Mouse (Mus musculus) lung, embryonic 16.5 days (tissue): ENCODE measurements around the gene Gpalpp1. TPM values are rescaled to one million over a fixed set of nuclear protein-coding genes. Genes with fewer than 3 reads are reported as not detected.

Source experiments
- ATAC-seq: fragments of 200-750 bp; cut with Nextera tagmentation; 2 replicates; pipeline ENCODE4 v1.8.0; 2017; ENCODE audit warnings: low read depth, mild to moderate bottlenecking, moderate library complexity
- H3K27ac ChIP-seq: fragments of 300-500 bp; sonication (generic); 2 replicates; pipeline ENCODE4 v1.5.1; 2014; ENCODE audit warnings: mild to moderate bottlenecking, control low read depth, low read length
- H3K27me3 ChIP-seq: fragments of 300-500 bp; sonication (generic); 2 replicates; pipeline ENCODE4 v1.6.1; 2014; ENCODE audit warnings: low read depth, low read length, mixed read lengths; ENCODE audit not compliant: control insufficient read depth, insufficient read depth
- H3K36me3 ChIP-seq: fragments of 300-500 bp; sonication (generic); 2 replicates; pipeline ENCODE4 v1.6.1; 2014; ENCODE audit warnings: low read length; ENCODE audit not compliant: control insufficient read depth, insufficient read depth
- H3K4me1 ChIP-seq: fragments of 300-500 bp; sonication (generic); replicated peaks from 2 replicates; pipeline ENCODE4 v1.6.1; 2014; ENCODE audit warnings: low read length, mixed read lengths; ENCODE audit not compliant: control insufficient read depth, insufficient read depth
- H3K4me2 ChIP-seq: fragments of 300-500 bp; sonication (generic); 2 replicates; pipeline ENCODE4 v1.6.1; 2014; ENCODE audit warnings: low read depth, low read length, control low read depth
- H3K4me3 ChIP-seq: fragments of 300-500 bp; sonication (generic); 2 replicates; pipeline ENCODE4 v1.5.1; 2014; ENCODE audit warnings: mild to moderate bottlenecking, low read length, control low read depth
- H3K9ac ChIP-seq: fragments of 300-500 bp; sonication (generic); 2 replicates; pipeline ENCODE4 v1.6.1; 2014; ENCODE audit warnings: low read length, control low read depth
- H3K9me3 ChIP-seq: fragments of 300-500 bp; sonication (generic); 2 replicates; pipeline ENCODE4 v1.6.1; 2016; ENCODE audit warnings: low read length; ENCODE audit not compliant: control insufficient read depth
- WGBS: fragments of 180-500 bp; shearing (Covaris S2); extraction: QIAGEN DNeasy Blood & Tissue Kit; methylation state at CpG from one replicate; pipeline ENCODE4 v1.1.7; 2014; 5-methylcytosine and 5-hydroxymethylcytosine counted together
- polyA plus RNA-seq: library from polyadenylated mRNA; unstranded; fragments of >200 nt; fragmentation: Nextera tagmentation; extraction: Ambion mirVana; gene quantifications from 2 replicates; pipeline ENCODE4 v1.2.1, GENCODE M21; 2015

Gpalpp1 gene
- polyA plus RNA-seq, 1 experiment from 2014 or later = 12.9 TPM

DNA sequence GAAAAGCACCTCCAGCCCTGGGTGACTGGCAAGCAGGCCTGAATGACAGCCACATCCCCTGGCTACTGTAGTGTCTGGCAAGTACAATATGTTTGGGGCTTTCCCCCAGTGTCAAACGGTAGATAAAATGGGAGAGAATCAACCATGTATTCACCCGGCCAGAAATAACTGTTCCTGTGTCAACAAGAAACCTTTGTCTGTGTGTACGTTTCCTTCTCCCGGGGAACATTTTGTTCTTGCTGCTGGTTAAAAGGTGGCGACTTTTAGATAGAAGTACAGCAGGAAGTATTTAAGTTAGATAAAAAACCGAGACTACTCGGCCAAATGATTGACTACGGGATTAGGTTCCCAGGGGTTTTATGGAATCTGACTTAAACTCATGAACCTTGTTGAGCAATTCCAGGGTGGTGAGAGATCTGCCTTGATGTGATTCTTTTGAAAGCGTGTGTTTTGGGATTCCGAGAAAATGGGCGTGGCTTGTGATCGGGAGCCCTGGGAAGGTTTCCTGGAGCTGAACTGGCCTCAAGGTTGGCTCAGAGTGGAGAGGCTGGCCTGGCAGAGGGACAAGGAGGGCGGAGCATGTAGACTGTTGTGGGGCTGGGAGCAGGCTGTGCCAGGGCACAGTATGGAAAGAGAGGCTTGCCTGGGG, 39.1 kb upstream of the Gpalpp1 start:
- no peaks in the 10 kb centered on the region for H3K27me3 ChIP-seq
- WGBS = 8% methylated on average over 13 of the region's 13 CpGs
- peak overlapping the region; percentile 36 for H3K4me3 ChIP-seq
- peak; percentile 82 for ATAC-seq
- H3K4me1 ChIP-seq = peaks cover 10% of the 10 kb centered on the region
- H3K9ac ChIP-seq = peak overlapping the region; percentile 17; the same call in 1 of the 2 replicates
- H3K9me3 ChIP-seq = no peaks in the 10 kb centered on the region
- H3K27ac ChIP-seq = peak overlapping the region; percentile 69
- peak overlapping the region; percentile 47 for H3K4me2 ChIP-seq
- no peaks in the 10 kb centered on the region for H3K36me3 ChIP-seq

DNA sequence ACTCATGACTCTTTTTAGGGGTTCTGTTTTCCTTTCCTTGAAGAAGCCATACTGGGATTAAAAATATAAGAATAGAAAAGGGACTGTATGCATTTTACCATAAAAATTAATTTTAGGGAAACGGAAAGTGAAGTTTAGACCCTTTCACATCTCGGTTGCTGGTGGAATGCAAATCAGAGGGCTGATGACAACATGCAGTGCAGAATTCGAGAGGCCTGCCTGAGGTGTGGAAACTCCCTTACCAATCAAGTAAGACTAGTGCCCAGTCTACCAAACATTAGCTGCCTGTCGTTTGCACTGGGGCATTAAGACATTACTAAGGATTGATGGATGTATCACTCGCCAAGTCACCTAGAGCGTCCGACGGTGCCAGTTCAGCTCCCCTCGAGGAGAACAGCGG, 37.7 kb upstream of the Gpalpp1 start:
- Histone ChIP-seq H3K4me3 (no peak overlapping the region), H3K9me3 (no peaks in the 10 kb centered on the region), H3K4me1 (peaks cover 10% of the 10 kb centered on the region), H3K27ac (no peak overlapping the region), H3K9ac (no peak overlapping the region), H3K27me3 (no peaks in the 10 kb centered on the region), H3K4me2 (no peak overlapping the region), H3K36me3 (no peaks in the 10 kb centered on the region)
- ATAC-seq = no peak
- WGBS = 80% methylated on average over 10 of the region's 10 CpGs

DNA sequence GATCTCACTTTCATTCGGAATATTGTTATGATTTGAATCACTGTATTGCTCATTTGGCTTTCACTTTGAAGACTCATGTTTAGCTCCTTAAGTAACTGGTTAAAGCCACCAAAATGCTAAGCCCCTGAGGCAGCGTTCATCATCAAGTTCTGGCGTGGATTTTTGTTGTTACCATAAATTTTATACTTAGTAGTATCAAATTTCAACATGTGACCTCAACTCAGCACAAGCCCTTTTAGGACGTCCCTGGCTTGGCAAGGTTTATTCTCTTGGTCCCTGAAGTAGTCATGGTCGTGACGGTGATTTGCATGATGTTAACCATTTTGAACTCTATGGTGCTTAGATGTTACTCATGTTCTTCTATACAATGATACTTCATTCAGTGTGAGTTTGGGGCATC, 36.5 kb upstream of the Gpalpp1 start:
- no peaks in the 10 kb centered on the region for H3K9me3 ChIP-seq
- no peaks in the 10 kb centered on the region for H3K27me3 ChIP-seq
- 57% methylated on average over 6 of the region's 6 CpGs for WGBS
- H3K4me3 ChIP-seq = no peak overlapping the region
- peaks cover 10% of the 10 kb centered on the region for H3K4me1 ChIP-seq
- no peaks in the 10 kb centered on the region for H3K36me3 ChIP-seq
- H3K4me2 ChIP-seq = no peak overlapping the region
- H3K27ac ChIP-seq = no peak overlapping the region
- no peak for ATAC-seq
- no peak overlapping the region for H3K9ac ChIP-seq

DNA sequence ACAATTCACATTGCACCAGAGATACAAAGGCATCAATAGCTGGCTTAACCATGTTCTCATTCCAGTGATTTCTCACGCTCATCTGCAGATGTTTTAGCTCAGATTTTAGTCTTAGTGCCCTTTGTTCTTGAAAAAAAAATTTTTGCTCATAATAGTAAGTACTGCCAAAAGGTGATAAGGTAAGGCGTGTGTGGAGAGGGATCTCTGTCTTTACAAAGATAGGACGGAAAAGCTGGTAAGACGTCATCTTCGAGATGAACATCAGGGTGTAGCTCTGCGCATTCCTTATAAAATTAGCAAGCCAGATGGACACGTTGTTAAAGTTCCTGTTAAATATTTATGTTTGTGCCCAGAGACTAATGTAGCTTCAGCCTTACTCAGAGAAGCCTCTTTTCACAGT, 35.3 kb upstream of the Gpalpp1 start:
- no peaks in the 10 kb centered on the region for H3K36me3 ChIP-seq
- no peak for ATAC-seq
- H3K9me3 ChIP-seq = no peaks in the 10 kb centered on the region
- 39% methylated on average over 7 of the region's 7 CpGs for WGBS
- no peak overlapping the region for H3K27ac ChIP-seq
- H3K27me3 ChIP-seq = no peaks in the 10 kb centered on the region
- no peak overlapping the region for H3K4me3 ChIP-seq
- H3K4me1 ChIP-seq = peaks cover 10% of the 10 kb centered on the region
- H3K4me2 ChIP-seq = no peak overlapping the region
- H3K9ac ChIP-seq = no peak overlapping the region

DNA sequence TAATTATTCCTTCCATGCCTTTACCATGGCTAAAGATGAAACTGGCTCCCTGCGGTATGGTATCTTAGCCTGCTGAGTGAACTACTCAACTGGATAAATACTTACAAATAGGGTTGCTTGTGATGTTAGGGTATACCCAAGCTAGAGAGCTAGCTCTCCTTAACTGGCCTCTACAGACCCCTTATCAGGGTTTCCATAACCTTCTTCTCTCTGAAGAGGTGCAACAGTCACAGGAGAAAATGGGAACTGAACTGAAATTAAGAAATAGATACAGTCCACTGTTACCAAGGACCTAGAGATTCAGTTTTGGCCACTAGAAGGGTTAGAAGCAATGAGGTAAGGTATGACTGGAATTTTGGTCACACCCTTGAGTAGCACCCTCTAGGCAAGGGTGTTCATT, 34.7 kb upstream of the Gpalpp1 start:
- no peak for ATAC-seq
- no peak overlapping the region for H3K4me3 ChIP-seq
- H3K36me3 ChIP-seq = no peaks in the 10 kb centered on the region
- no peak overlapping the region for H3K9ac ChIP-seq
- peaks cover 6% of the 10 kb centered on the region for H3K4me1 ChIP-seq
- WGBS = 92% methylated on average over 1 of the region's 1 CpGs
- H3K27ac ChIP-seq = no peak overlapping the region
- H3K27me3 ChIP-seq = no peaks in the 10 kb centered on the region
- H3K9me3 ChIP-seq = no peaks in the 10 kb centered on the region
- no peak overlapping the region for H3K4me2 ChIP-seq

DNA sequence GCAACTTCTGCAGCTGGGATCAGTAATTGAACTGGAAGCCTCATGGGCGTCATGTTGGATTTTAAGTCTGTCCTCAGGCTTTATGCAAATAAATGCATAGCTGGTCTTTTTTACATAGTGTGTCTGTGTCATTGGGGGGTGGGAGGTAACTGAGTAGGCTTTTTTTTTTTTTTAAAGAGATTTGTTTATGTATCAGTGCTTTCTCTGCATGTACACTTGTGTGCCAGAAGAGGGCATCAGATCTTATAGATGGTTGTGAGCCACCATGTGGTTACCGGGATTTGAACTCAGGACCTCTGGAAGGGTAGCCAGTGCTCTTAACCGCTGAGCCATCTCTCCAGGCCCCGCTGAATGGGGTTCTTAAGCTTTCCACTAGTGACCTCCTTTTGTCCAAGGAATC, 24.4 kb upstream of the Gpalpp1 start:
- no peak overlapping the region for H3K27ac ChIP-seq
- H3K9me3 ChIP-seq = no peaks in the 10 kb centered on the region
- no peak overlapping the region for H3K4me2 ChIP-seq
- H3K27me3 ChIP-seq = no peaks in the 10 kb centered on the region
- no peaks in the 10 kb centered on the region for H3K4me1 ChIP-seq
- WGBS = 91% methylated on average over 4 of the region's 4 CpGs
- no peak overlapping the region for H3K9ac ChIP-seq
- H3K4me3 ChIP-seq = no peak overlapping the region
- no peak for ATAC-seq
- H3K36me3 ChIP-seq = peaks cover 27% of the 10 kb centered on the region

DNA sequence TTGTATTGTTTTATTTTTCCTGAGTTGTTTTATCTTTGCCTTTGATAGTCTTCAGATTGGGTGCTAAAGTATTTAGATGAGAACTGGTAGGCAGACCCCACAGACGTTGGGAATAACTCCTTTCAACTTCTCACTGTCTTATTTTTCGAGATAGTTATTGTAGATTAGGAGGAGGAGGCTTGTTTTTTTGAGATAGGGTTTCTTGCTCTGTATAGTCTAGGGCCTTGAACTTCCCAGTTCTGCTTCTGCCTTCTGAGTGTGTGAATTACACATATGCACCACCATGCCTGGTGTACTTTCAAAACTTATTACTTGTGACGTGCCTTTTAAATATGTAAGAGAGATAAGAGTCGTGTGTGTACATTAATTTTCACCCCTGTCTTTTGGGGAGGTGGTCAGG, 17.6 kb upstream of the Gpalpp1 start:
- ATAC-seq = no peak
- Histone ChIP-seq H3K27me3 (no peaks in the 10 kb centered on the region), H3K4me3 (no peak overlapping the region), H3K9ac (no peak overlapping the region), H3K9me3 (no peaks in the 10 kb centered on the region), H3K36me3 (peaks cover 41% of the 10 kb centered on the region), H3K4me1 (no peaks in the 10 kb centered on the region), H3K27ac (no peak overlapping the region), H3K4me2 (no peak overlapping the region)
- 72% methylated on average over 4 of the region's 4 CpGs for WGBS

DNA sequence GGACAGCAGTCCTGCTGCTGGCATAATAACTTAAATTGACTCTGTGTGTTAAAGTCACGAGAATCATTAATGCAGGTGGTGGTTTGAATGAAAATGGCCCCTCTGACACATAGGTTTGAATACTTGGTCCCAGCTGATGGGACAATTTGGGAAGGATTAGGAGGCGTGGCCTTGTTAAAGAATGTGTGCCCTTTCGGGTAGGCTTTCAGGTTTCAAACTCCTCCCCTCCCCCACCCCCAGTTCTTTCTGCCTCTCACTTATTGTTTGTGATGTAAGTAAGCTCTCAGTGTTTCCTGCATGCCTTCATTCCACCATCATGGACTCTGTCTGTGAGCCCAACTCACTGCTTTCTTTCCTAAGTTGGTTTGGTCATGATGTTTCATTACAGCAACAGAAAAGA, 16.8 kb upstream of the Gpalpp1 start:
- H3K9ac ChIP-seq = no peak overlapping the region
- peaks cover 5% of the 10 kb centered on the region; the same call in 1 of the 2 replicates for H3K4me1 ChIP-seq
- 87% methylated on average over 3 of the region's 3 CpGs for WGBS
- no peaks in the 10 kb centered on the region for H3K9me3 ChIP-seq
- no peak overlapping the region for H3K4me2 ChIP-seq
- H3K4me3 ChIP-seq = no peak overlapping the region
- H3K27ac ChIP-seq = no peak overlapping the region
- ATAC-seq = no peak
- no peaks in the 10 kb centered on the region for H3K27me3 ChIP-seq
- peaks cover 36% of the 10 kb centered on the region for H3K36me3 ChIP-seq

DNA sequence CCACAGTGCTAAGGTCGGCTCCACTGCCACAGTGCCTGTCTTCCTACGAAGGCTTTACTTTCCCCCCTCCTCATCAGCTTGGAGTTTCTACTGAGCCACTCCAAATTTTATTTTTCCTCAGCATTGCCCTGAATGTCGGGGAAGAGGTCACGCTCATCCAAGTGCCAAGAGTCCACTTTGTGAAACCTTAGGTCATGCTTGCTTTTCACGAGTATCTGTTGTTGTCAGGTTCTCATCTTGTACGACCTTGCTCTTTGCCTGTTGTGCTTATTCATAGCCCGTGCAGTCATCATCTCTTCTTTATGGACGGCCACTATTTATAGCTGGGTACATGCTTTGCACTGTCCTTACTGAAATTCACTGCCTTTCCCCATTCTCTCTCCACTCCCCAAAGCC, 12.1 kb upstream of the Gpalpp1 start:
- WGBS = 77% methylated on average over 8 of the region's 8 CpGs
- Histone ChIP-seq H3K27ac (peak overlapping the region; percentile 9), H3K4me3 (no peak overlapping the region), H3K4me2 (no peak overlapping the region), H3K4me1 (peaks cover 5% of the 10 kb centered on the region; the same call in 1 of the 2 replicates), H3K27me3 (no peaks in the 10 kb centered on the region), H3K9me3 (no peaks in the 10 kb centered on the region), H3K9ac (no peak overlapping the region), H3K36me3 (peaks cover 24% of the 10 kb centered on the region)
- ATAC-seq = no peak
